Mouse (Mus musculus): ENCODE data around the gene Fgfr2.

DNA sequence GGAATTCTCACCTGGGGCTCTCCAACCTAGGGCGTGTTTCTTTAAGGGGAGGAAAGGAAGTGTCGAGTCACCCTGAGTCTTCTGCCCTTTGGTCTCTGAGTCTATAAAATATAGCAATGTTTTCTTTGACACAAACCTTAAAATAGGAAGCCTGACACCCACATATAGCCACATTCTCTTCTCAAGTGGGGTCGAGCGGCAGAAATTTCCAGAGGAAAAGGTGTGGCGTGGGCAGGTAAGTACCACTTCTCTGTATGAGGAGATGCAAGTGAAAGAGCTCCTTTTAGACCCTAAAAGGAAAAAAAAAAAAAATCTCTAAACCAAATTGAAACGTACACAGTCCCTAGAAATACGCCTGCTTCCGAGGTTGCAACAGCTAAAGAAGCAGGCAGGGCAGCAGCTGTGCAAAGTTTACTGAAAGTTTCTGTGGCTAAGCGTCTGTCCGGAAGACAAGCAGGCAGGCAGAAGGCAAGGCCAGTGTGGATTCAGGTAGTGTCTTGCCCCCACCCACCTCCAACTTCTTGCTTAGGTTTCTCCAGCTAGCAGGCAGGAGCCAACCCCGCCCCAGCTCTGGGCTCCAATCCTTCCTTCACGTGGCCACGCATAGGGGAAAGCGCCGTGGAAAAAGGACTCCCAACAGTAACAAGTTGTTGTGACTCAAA lies 2477.7 kb downstream of the Fgfr2 start:
- TF ChIP-seq POLR2A (IDR thresholded peaks at IDR 0.05; ENCODE audit: low read depth, low read length), result peak; percentile 39; the same call in 1 of the 2 replicates
- TF ChIP-seq CTCF (IDR thresholded peaks at IDR 0.05; ENCODE audit: borderline replicate concordance, insufficient read depth, low read length), result no peak
